Comparison of ENCODE assay signal across 15 mouse cellular contexts in genomic region chr3:36941572-36941971, GRCm38 (mm10).
DNase-seq lines count a peak whose midpoint lies in the region; ATAC-seq and TF ChIP-seq lines count a peak whose summit lies in the region.
"Had no signal": no experiment of that assay in that cellular context is flagged by ENCODE, and none has a peak within 500 bp of the region (broad histone marks: within the 10 kb centered on the region; RNA-seq: fewer than 3 reads in every experiment).

No protein-coding gene starts in this region.

- H3K9me3 ChIP-seq in forebrain, embryonic 13.5 days (replicated peaks) = no peaks in the 10 kb centered on the region
- no peaks in the 10 kb centered on the region for H3K9me3 ChIP-seq in forebrain, embryonic 12.5 days
- no peaks in the 10 kb centered on the region for H3K9me3 ChIP-seq in intestine, embryonic 15.5 days
- no peaks in the 10 kb centered on the region for H3K9me3 ChIP-seq in hindbrain, postnatal 0 days (ENCODE audit: low read length)
- H3K9me3 ChIP-seq: forebrain, embryonic 10.5 days; heart, embryonic 15.5 days; kidney, embryonic 15.5 days had no signal

- H3K27me3 ChIP-seq in forebrain, embryonic 13.5 days = no peaks in the 10 kb centered on the region
- H3K27me3 ChIP-seq in forebrain, embryonic 12.5 days = no peaks in the 10 kb centered on the region
- H3K27me3 ChIP-seq in intestine, embryonic 15.5 days (replicated peaks) = no peaks in the 10 kb centered on the region
- H3K27me3 ChIP-seq in hindbrain, postnatal 0 days (ENCODE audit: insufficient read depth, low read length) = no peaks in the 10 kb centered on the region
- H3K27me3 ChIP-seq: heart, embryonic 15.5 days; kidney, embryonic 15.5 days had no signal

- no peak overlapping the region for H3K27ac ChIP-seq in forebrain, embryonic 13.5 days
- H3K27ac ChIP-seq in forebrain, embryonic 12.5 days = no peak overlapping the region
- H3K27ac ChIP-seq in intestine, embryonic 15.5 days = 0 out of 2 replicates have a peak overlapping the region, but pooled peaks have one; percentile 17
- no peak overlapping the region for H3K27ac ChIP-seq in hindbrain, postnatal 0 days
- H3K27ac ChIP-seq: forebrain, embryonic 10.5 days; heart, embryonic 15.5 days; kidney, embryonic 15.5 days had no signal

- WGBS in forebrain, embryonic 13.5 days = 11% methylated on average over 5 of the region's 5 CpGs
- 13% methylated on average over 5 of the region's 5 CpGs for WGBS in forebrain, embryonic 12.5 days
- 37% methylated on average over 5 of the region's 5 CpGs for WGBS in intestine, embryonic 15.5 days
- WGBS in hindbrain, postnatal 0 days = 23% methylated on average over 5 of the region's 5 CpGs

- no peak overlapping the region for H3K4me2 ChIP-seq in forebrain, embryonic 13.5 days
- no peak overlapping the region for H3K4me2 ChIP-seq in forebrain, embryonic 12.5 days
- no peak overlapping the region for H3K4me2 ChIP-seq in intestine, embryonic 15.5 days (replicated peaks)
- H3K4me2 ChIP-seq in hindbrain, postnatal 0 days (ENCODE audit: low read depth, low read length) = no peak overlapping the region
- H3K4me2 ChIP-seq: heart, embryonic 15.5 days; kidney, embryonic 15.5 days had no signal

- H3K4me1 ChIP-seq in forebrain, embryonic 13.5 days = peaks cover 9% of the 10 kb centered on the region; the same call in 1 of the 2 replicates
- H3K4me1 ChIP-seq in forebrain, embryonic 12.5 days = peaks cover 3% of the 10 kb centered on the region; the same call in 1 of the 2 replicates
- no peaks in the 10 kb centered on the region for H3K4me1 ChIP-seq in intestine, embryonic 15.5 days (replicated peaks)
- no peaks in the 10 kb centered on the region for H3K4me1 ChIP-seq in hindbrain, postnatal 0 days (ENCODE audit: insufficient read depth, low read length)

- H3K36me3 ChIP-seq in forebrain, embryonic 13.5 days (ENCODE audit: poor library complexity, severe bottlenecking) = peaks cover 14% of the 10 kb centered on the region; the same call in 1 of the 2 replicates
- H3K36me3 ChIP-seq in forebrain, embryonic 12.5 days (replicated peaks) = 0 out of 2 replicates have a peak, but pooled peaks cover 8% of the 10 kb centered on the region
- no peaks in the 10 kb centered on the region for H3K36me3 ChIP-seq in intestine, embryonic 15.5 days
- H3K36me3 ChIP-seq in hindbrain, postnatal 0 days (ENCODE audit: insufficient read depth, low read length) = peaks cover 6% of the 10 kb centered on the region; the same call in 1 of the 2 replicates

- ATAC-seq in forebrain, embryonic 13.5 days = 0 out of 2 replicates have a peak, but pooled peaks have one; percentile 38
- ATAC-seq in forebrain, embryonic 12.5 days (ENCODE audit: low FRiP score) = no peak
- peak; percentile 88 for ATAC-seq in intestine, embryonic 15.5 days
- no peak for ATAC-seq in hindbrain, postnatal 0 days
- ATAC-seq: inflammation-experienced regulatory T-cells, adult 6 months; liver, postnatal 0 days had no signal

- TF ChIP-seq CTCF in hindbrain, postnatal 0 days (IDR thresholded peaks at IDR 0.05; ENCODE audit: low read depth) = no peak

- H3K9ac ChIP-seq in forebrain, embryonic 13.5 days = no peak overlapping the region
- H3K9ac ChIP-seq in forebrain, embryonic 12.5 days = no peak overlapping the region
- no peak overlapping the region for H3K9ac ChIP-seq in intestine, embryonic 15.5 days
- H3K9ac ChIP-seq in hindbrain, postnatal 0 days (replicated peaks; ENCODE audit: low read length) = no peak overlapping the region
- H3K9ac ChIP-seq: heart, embryonic 15.5 days; kidney, embryonic 15.5 days; liver, postnatal 0 days had no signal

- DNase-seq in 3134 (ENCODE audit: extremely low read depth, insufficient read length, low spot score) = peak; percentile 1
- peak; percentile 7 for DNase-seq in embryo, embryonic 11 days
- no peak for DNase-seq in adrenal gland, postnatal 25 days
- no peak for DNase-seq in layer of hippocampus, adult 11-12 months (ENCODE audit: low spot score)
- no peak for DNase-seq in hindbrain, postnatal 0 days (ENCODE audit: low spot score)
- DNase-seq: liver; spleen, adult 18-20 months had no signal

- no peak overlapping the region for H3K4me3 ChIP-seq in forebrain, embryonic 13.5 days
- no peak overlapping the region for H3K4me3 ChIP-seq in forebrain, embryonic 12.5 days (replicated peaks)
- no peak overlapping the region for H3K4me3 ChIP-seq in intestine, embryonic 15.5 days (replicated peaks)
- no peak overlapping the region for H3K4me3 ChIP-seq in hindbrain, postnatal 0 days (ENCODE audit: low read length)
- H3K4me3 ChIP-seq: forebrain, embryonic 10.5 days; heart, embryonic 15.5 days; kidney, embryonic 15.5 days had no signal

Comparison
In these comparisons a context has a peak if more than half of its experiments do, and no peak if none do; other contexts are left out.
1. ATAC-seq: peak in forebrain, embryonic 13.5 days (single experiment) and intestine, embryonic 15.5 days (single experiment); none in forebrain, embryonic 12.5 days (single experiment) and hindbrain, postnatal 0 days (single experiment).
2. DNase-seq: peak in 3134 (single experiment) and embryo, embryonic 11 days (single experiment); none in adrenal gland, postnatal 25 days (single experiment), layer of hippocampus, adult 11-12 months (single experiment) and hindbrain, postnatal 0 days (single experiment).